Mouse (Mus musculus) brain, adult 2 months (tissue): ENCODE results near the gene Arrdc2.
A peak's percentile ranks its signal among the peaks of the same experiment; 100 is the strongest.

Source experiments
- DNase-seq: peaks from one replicate; pipeline ENCODE4 v3.0.0; 2011; ENCODE audit warnings: low read depth, low spot score

Arrdc2 gene

DNA sequence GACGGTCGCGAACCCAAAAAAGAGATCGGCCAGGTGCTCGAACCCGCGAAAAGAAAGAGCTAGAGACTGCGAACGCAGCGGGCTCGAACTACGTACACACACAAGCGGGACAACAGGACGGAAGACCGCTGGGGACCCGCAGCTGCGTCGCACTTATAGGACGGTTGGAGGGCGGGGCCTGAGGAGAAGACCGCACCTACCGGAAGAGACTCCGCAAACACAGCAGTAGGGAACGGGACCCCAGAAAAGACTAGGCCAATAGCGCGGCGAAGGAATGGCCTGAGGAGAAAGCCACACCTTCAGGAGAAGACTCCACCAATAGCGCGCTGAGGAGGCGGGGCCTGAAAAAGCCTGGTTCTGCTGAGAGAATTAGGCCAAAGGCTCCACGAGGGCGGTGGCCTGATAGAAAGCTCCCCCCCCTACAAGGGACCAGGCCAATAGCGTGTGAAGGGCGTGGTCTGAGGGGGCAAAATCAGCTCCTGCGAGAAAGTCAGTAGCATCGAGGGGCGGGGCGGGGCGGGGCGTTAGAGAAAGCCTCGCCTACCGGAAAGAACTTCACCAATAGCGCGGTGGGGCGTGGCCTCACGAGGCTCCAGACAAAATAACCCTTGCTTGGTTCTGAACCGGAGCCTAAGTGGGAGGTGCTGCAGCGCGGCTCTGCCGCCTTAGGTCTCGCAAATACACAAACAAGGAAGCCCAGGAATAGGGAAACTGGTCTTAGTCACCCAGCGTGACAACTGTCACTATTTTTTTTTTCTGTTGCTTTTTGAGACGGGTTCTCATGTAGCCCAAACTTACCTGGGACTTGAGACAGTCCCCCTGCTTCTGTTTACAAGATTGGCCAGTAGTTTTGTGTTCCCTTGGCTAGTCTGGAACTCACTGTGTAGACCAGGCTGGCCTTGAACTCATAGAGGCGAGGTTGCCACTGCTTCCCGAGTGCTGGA, at the start of gene Arrdc2:
Gene Arrdc2 (minus strand): TSS at position 313 of the 944 bp plus-strand sequence.
- peak; percentile 100 for DNase-seq

DNA sequence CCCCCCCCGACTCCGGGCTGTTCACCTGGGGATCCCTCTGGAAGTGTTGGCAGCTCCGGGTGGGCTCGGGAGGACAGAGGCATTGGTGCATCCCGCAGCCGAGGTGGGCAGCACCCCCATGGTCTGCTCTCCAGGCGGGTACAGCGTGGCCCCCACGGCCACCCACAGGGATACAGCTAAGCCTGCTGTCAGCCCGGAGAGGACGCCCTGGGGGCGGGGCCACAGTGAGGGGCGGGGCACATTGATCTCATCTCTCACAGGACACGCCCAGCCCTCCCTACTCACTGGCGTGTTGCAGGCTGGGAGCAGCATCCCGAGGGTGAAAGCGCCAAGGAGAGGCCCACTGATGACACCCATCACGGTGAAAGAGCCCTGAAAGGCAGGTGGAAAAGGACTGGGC, 48.1 kb upstream of the Arrdc2 start:
- peak; percentile 77 for DNase-seq

DNA sequence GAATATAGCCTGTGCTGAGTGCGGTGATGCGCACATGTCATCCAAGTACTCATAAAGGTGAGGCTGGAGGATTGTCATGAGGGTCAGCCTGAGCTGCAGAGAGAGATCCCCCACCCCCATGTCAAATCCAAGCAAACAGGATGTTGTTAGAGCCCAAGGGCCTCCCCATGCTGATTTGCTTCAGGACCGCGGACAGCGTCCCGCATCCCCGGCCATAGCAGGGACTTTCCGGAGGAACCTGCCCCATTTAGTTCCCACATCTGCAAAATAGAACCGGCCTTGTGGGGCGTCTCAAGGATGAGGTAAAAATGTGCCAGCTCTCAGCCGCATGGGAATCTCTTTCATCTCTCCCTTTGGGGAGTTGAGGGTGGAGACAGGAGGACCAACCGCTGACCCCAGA, 46.1 kb upstream of the Arrdc2 start:
- DNase-seq, result no peak

DNA sequence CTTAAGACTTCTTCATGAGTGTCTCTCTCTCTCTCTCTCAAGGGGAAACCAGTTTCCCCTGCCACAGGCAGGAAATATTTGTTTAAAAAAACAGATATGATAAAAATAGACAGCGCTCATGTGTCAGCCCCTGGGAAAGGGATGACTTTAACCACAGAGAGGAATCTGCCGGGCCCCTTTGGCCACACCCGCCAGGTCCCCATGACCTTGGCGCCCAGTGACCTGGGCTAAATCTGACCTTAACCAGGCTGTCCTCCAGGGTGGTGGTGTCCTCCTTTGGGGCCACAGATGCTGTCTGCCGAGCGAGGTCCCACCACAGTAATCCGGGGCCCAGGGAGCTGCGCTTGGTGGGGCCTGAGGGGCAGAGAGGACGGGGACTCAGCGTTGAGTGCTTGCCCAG, 45.2 kb upstream of the Arrdc2 start:
- no peak for DNase-seq

DNA sequence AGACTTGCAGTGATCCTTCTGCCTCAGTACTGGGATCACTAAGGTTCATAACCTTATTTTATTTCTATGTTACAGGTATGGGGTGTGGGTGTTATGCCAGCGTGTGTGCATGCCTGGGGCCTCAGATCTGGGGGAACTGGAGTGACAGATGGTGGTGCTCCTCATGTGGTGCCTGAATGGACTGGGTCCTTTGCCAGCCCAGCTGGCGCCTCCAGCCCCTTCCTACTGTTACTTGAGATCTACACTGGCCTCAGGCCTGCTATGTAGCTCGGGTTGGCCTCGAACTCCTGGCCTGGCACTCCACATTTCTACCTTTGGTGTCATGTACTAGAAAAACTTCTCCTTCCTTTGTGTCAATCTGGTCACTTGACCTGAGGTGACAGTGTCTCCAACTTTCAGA, 44.7 kb upstream of the Arrdc2 start:
- DNase-seq, result no peak

DNA sequence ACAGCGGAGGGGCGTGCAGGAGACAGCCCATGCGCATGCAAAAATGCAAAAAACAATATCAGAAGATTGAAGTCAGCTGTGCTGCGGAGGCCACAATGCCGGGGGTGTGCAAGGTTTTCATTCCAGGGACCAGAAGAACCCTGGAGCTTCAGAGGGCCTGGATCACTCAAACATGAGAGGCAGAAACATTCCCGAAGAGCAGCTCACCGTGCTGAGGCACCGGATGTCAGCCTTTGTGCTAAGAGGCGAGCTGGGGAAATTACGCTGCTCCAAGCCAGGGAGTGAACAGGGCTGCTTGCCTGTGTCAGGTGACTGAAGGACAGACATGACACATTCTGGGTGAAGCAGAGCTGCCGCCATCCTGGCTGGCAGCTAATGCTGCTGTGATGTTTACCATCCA, 41.0 kb upstream of the Arrdc2 start:
- peak; percentile 71 for DNase-seq

DNA sequence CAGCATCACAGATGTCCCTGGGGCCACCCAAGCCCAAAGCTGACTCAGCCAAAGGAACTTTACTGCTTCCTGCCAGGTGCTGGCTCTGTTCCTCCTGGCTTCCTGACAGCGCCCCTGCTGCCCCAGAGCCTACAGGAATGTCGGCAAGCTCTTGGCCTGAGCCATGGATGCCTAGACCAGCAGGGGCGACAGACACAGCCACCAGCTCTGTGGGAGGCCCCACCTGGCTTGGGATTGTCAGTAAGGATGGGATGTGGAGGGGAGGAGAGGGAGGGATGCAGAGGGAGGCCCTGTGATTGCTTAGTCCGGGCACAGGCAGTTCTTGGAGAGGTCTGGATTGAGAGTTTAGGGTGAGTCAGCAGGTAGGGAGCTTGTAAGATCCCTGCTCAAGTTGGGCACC, 40.6 kb upstream of the Arrdc2 start:
- DNase-seq, result peak; percentile 96

DNA sequence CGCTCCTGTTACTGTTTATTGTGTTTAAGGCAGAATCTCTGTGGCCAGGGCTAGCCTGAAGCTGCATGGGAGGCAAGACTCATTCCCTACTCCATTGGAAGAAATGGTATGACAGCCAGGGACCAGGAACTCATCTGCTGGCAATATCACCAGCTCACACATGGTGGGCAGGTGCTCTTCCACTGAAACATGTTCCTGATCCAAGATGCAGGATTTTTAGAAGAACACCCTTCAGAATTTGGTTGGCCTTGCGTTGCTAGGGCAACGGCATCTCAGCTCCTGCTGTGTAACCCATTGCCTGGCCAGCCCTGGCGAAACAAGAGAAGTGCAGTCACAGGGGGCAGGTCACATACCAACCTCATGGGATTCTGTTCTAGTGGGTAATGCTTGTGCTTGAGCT, 40.0 kb upstream of the Arrdc2 start:
- peak; percentile 88 for DNase-seq

DNA sequence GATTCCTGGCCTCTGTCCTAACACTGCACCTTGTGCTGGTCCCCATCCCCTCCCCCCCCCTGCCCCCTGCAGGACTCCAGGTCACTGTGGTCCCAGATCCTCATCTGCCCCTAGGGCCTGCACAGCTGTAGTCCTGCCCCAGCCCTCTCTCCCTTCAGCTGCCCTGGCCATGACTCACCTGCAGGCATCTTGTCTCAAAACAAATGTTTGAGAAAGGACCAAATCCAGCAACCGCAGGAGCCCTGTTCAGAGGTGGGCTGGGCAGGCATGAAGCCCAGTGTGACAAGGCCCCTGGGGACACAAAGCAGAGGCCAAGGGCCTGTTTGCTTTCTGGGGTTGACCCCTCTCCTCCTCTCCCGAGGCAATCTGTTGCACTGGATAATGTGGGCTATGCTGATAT, 38.7 kb upstream of the Arrdc2 start:
- no peak for DNase-seq

DNA sequence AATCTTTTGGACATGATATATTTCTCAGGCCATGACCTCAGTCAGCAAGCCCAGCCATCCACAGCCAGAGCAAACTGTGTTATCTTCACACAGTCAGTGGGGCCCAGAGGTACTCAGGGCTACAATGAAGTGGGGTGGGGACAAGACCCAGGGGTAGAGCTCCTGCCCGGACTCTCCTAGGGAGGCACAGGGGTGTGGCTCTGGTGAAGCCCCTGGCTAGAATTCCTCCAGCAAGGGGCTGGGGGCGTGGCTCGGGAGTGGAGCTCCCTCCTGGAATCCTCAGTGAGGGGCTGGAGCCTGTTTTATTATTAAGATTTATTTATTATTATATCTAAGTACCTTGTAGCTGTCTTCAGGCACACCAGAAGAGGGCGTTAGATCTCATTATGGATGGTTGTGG, 36.9 kb upstream of the Arrdc2 start:
- DNase-seq, result no peak

DNA sequence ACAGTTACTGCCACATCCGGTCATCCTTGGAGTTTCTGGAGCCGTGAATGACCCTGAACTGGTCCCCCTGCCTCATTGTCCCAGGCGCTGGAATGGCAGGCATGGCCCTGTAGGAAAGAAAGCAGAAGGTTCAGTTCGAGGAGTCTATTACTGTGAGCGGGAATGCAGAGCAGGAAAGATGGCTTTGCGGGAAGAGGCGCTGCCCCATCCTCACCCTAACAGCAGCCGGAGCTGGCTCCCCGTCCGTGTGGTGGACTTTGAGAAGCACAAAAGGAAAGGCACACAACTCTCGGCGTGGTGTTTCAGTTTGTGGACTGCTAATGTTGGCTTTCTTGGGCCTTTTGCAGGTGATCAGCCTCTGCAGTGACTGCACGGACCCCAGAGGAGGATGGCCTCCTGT, 34.9 kb upstream of the Arrdc2 start:
- DNase-seq, result no peak

DNA sequence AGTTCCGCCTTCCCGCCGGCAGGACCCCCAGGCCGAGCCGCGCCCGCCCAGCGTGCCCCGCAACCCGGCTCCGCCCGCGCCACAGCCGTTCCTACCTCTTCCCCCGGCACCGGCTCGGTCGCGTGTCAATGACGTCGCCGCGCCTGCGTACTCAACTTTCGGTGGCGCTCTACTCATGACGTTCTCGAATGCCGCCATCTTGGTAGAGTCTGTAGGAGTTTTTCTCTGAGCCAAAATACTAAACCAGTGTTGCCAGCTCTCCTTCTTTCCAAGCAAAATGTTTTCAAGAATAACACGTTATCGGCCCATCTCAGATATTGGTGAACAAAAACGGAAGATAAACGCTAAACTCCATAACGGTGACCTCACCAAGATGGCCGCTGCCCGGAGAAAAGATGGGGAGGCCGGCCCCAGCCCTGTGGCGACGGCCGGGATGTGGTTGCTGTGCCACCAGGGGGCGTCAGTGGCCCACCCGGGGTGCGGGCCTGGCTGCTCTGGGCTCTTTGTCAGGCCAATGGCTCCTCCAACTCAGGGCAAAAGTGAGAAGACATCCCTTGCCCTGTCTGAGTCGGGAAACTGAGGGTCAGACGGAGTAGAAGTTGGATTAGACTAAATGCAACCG, 34.0 kb upstream of the Arrdc2 start, which contains the start of gene Ccdc124:
Gene Ccdc124 (minus strand): TSS at position 572 of the 622 bp plus-strand sequence.
- peak; percentile 97 for DNase-seq

DNA sequence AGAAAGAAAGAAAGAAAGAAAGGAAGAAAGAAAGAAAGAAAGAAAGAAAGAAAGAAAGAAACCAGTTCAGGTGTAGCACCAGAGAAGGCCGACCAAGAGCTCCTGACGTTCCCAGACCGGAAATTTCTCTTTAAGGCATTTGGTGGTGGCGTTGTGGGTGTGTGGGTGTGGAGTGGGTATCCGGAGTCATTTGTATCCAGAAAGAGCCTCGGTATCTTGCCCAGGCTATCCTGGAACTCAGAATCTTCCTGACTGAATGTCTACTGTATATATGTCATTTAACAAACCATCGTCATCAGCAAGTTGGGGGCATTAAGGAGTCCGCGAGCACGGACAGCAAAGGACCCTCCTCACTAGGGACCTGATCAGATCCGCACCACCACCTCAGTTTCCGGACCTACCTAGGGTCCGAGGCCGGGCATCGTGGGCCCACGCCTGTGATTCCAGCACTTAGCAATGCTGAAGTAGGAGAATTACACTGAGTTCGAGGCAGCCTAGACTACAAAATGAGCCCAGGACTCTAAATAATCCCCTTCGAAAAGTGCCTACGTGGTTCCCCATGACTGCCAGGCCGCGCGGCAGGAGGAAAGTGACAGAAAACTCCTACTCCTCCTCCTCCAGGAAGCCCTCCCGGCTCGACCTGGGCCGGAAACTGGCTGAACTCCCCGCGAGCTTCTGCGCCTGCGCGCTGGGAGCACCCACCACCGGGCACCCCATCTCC, 33.3 kb upstream of the Arrdc2 start:
- DNase-seq, result peak; percentile 48

DNA sequence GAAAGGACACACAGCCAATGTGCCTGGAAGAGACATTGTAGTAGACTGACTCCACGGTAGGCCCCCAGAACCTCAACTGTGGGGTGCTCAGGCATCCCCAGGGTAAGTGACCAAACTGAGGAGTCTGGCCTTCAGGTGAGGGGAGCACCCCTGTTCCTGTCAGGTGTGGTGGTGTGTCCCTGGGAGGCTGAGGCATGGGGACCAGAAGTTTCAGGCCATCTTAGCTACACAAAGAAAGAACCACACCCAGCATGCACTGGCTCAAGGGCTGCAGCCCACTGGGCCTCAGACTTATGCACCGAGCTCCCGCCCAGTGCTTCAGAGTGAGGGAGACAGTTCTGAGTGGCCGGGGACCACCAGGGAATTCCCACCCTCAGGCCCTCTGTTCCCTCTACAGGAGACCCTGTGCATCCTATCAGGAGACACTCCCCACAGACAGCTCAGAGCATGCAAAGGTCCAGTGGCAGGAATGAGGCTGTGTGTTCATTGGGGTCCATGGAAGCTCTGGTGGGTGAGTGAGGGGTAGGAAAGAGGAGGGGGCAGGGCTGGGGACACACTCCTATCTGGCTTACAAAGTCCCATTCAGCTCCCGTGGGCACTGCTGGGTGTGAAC, 31.8 kb upstream of the Arrdc2 start:
- no peak for DNase-seq

DNA sequence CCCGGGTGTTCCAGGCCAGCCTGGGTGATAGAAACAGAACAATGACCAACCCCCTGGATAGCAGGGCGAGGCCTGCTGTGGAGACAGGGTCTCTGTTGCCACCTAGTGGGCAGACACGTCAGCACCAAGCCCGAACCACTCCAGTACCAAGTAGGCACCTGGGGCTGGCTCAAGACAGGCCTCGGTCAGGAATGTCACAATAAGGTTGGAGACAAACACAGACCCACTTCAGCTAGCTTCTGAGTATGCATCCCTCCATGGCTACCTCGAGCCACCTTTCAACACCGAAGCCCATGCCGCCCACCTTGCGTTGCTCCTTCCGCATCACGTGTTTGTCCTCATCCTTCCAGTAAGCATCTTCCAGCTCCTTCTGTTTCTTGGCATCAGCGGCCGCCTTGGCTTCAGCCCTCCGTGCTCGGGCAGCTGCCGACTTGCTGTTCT, 30.1 kb upstream of the Arrdc2 start:
- peak; percentile 86 for DNase-seq

DNA sequence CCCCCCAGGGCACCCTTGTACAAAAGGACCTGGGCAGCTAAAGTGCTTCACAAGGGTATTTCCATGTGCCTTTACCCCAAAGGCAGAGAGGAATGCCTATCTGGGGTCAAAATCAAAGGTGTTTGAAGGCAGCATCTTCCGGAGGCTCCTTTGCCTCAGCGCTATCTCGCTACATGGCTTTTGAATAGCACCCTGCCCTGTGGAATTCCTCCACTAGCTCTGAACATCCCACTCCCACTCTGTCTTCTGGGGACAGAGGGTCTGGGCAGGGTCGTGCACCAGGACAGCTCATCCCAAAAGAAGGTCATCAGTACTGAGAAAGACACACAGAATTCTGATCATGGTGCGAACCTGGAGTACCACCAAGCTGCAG, 29.7 kb upstream of the Arrdc2 start:
- DNase-seq, result no peak

DNA sequence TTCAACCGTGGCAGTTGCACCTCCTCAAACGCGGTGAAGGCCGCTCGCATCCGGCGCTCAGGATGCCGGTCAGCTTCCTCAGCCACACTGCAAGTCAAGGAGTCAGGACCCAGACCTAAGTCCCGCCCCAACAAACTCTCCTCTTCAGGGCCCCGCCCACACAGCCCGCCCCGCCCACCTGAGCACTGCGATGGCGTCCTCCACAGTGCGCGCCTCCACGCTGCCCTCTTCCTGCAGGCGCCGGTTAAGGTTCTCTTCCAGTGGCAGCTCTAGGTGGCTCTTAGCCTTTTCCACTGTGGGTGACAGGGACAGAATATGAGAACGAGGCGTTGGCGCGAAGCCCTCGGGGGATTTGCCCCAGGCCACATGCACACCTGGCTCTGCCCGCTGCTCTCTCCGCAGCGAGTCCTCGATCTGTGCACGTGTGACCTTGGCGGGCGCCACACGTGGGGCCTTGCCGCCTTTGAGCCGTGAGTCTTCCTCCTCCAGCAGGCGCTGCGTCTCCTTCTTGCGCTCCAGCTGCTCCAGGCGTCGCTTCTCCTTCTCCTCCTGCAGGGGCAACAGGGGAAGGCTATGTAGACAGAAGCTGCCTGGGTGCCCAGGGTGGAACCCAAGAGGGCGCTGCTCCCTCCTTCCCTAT, 29.2 kb upstream of the Arrdc2 start:
- DNase-seq, result no peak

DNA sequence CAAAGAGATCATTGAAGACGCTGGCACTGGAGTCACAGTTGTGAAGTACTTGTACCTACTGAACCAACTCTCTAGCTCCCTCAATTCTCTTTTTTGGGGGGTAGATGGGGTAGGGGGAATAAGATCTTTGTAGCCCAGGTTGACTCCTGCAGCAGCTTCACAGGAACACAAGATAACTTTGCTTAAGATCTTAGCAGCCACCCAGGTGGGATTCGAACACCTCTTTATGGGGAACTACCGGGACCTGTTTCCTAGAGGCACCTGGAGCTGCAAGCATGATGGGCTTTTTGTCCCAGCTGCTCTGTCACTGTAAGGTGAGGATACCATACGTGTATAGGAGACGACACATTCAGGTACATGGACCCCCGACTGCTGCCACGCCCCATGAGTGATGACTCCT, 27.0 kb upstream of the Arrdc2 start:
- no peak for DNase-seq

DNA sequence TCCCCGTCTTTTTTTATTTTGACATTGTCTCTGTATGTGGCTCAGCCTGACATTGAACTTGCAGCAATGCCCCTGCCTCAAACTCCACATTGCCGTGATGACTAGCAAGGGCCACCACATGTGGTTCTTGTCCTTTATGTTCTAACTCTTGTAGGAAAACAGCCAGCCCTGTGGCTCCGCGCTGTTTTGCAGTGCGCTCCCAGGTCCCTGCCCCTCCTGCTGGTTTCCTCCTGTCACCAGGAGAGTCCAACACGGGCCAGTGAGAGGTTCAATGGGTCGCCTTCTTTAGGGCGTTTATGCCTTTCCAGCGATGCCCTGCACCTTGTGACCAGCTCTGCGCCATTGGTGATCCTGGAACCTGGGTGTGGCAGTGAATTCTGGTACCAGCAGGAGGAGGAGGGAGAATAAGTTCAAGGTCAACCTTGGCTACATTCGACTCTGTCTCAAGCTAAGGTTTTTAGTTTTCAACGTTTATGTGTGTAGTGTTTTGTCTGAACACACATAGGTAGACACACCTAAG, 26.5 kb upstream of the Arrdc2 start:
- DNase-seq, result no peak

DNA sequence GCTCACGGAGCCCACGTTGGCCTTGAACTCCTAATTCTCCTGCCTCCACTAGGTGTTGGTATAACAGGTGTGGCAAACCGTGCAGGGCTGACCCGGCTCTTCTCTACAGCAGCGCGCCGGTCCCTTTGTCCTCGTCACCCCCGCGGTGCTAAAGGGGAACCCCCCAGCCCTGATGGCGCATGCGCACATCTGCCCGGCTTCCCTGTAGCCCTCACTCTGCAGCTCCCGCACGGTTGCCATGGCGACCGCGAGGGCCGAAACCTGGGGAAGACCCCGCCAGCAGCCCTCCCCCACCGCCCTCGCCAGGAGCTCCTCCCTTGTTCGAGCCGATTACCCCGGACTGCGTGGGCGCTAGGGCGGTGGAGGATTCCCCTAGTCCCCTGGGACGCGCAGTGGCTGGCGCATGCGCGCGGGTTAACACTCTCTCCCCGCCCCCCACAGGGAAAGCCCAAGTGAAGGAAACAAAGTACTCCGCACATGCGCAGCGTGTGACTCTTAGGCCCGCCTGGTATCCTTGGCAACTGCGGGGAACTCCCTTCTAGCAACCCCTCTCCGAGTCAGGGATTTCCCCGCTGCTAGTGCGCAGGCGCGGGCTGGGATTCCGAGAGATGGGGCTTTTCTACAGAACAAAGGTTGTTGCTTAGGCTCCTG, 26.0 kb upstream of the Arrdc2 start:
- DNase-seq, result peak; percentile 99
